Mouse (Mus musculus) liver, embryonic 12.5 days (tissue): ENCODE results near the gene Abi3. TPM values are rescaled to one million over a fixed set of nuclear protein-coding genes. Genes with fewer than 3 reads are reported as not detected.

Source experiments
- polyA plus RNA-seq: library from polyadenylated mRNA; unstranded; fragments of >200 nt; fragmentation: Nextera tagmentation; extraction: Ambion mirVana; gene quantifications from 2 replicates; pipeline ENCODE4 v1.2.1, GENCODE M21; 2016

The Abi3 gene
- polyA plus RNA-seq, 1 experiment from 2014 or later = 7.6 TPM

Other genes starting within 250 kb of the Abi3 start
- 205 and 206 TPM in 2 replicates for gene Phb, start 175.5 kb downstream of the Abi3 start, polyA plus RNA-seq
- 8.9 TPM in 2 replicates for gene Zfp652, start 129.8 kb downstream of the Abi3 start, polyA plus RNA-seq
- gene B130006D01Rik, start 118.9 kb downstream of the Abi3 start, polyA plus RNA-seq = 0.62 and 0.65 TPM in 2 replicates
- gene Phospho1, start 18.0 kb downstream of the Abi3 start, polyA plus RNA-seq = 2.7 and 3.4 TPM in 2 replicates
- gene Gngt2, start 5.3 kb downstream of the Abi3 start, polyA plus RNA-seq = 15.8 and 16.7 TPM in 2 replicates
- gene B4galnt2, start 72.4 kb upstream of the Abi3 start, polyA plus RNA-seq = 0.39 and 0.51 TPM in 2 replicates
- 33.8 and 38.3 TPM in 2 replicates for gene Igf2bp1, start 163.5 kb upstream of the Abi3 start, polyA plus RNA-seq
- not detected in 2 replicates for gene Gip, start 182.1 kb upstream of the Abi3 start, polyA plus RNA-seq
- 100 and 108 TPM in 2 replicates for gene Snf8, start 192.4 kb upstream of the Abi3 start, polyA plus RNA-seq
- gene Ube2z, start 222.9 kb upstream of the Abi3 start, polyA plus RNA-seq = 26.4 and 27.2 TPM in 2 replicates
- 657 and 705 TPM in 2 replicates for gene Atp5g1, start 233.2 kb upstream of the Abi3 start, polyA plus RNA-seq